Mouse (Mus musculus) heart, adult 2 months (tissue): ENCODE results near the gene Elmo2. TPM values are rescaled to one million over a fixed set of nuclear protein-coding genes. Genes with fewer than 3 reads are reported as not detected.
A peak's percentile ranks its signal among the peaks of the same experiment; 100 is the strongest.

ENCODE experiments used
- DNase-seq, 2 experiments: peaks; one replicate each; pipeline ENCODE4 v3.0.0; 2021
- H3K27ac ChIP-seq: fragments of 200-600 bp; 2 replicates; pipeline ENCODE4 v1.8.1; 2022
- H3K27me3 ChIP-seq: fragments of 200-500 bp; 2 replicates; pipeline ENCODE4 v1.6.1; 2012; ENCODE audit warnings: mild to moderate bottlenecking, low read length, inconsistent platforms, mixed read lengths; ENCODE audit not compliant: control insufficient read depth, insufficient read depth
- H3K36me3 ChIP-seq: fragments of 200-500 bp; 2 replicates; pipeline ENCODE4 v1.6.1; 2012; ENCODE audit warnings: low read length, inconsistent platforms; ENCODE audit not compliant: control insufficient read depth, insufficient read depth
- H3K4me1 ChIP-seq: fragments of 200-500 bp; 2 replicates; pipeline ENCODE4 v1.6.1; 2011; ENCODE audit warnings: low read length; ENCODE audit not compliant: control insufficient read depth, insufficient read depth
- H3K4me3 ChIP-seq: fragments of 200-600 bp; 2 replicates; pipeline ENCODE4 v1.8.1; 2022
- H3K79me2 ChIP-seq: fragments of 200-500 bp; replicated peaks from 2 replicates; pipeline ENCODE4 v1.6.1; 2012; ENCODE audit warnings: mild to moderate bottlenecking, inconsistent platforms, low read length, moderate library complexity, mixed read lengths; ENCODE audit not compliant: control insufficient read depth, insufficient read depth
- H3K9ac ChIP-seq: fragments of 200-500 bp; 2 replicates; pipeline ENCODE4 v1.6.1; 2012; ENCODE audit warnings: low read depth, mild to moderate bottlenecking, control low read depth, inconsistent platforms, low read length, mixed read lengths
- CTCF ChIP-seq: fragments of 200-600 bp; IDR thresholded peaks from 2 replicates; pipeline ENCODE4 v1.8.1; 2022; ENCODE audit warnings: antibody characterized with exemption, mild to moderate bottlenecking, moderate library complexity
- EP300 ChIP-seq: fragments of 200-500 bp; IDR thresholded peaks from 2 replicates; pipeline ENCODE4 v1.6.1; 2011; ENCODE audit warnings: low read depth, low read length, control low read depth; ENCODE audit not compliant: insufficient read depth
- POLR2A ChIP-seq: fragments of 200-500 bp; IDR thresholded peaks from 2 replicates; pipeline ENCODE4 v1.6.1; 2011; ENCODE audit warnings: mild to moderate bottlenecking, low read depth, low read length, control low read depth; ENCODE audit not compliant: insufficient read depth
- WGBS: fragments of 180-500 bp; shearing (Covaris S2); methylation state at CpG from one replicate; pipeline ENCODE4 v1.1.7; 2018; 5-methylcytosine and 5-hydroxymethylcytosine counted together
- intact Hi-C: fragments of 180-260 bp; cut with DNase I; formaldehyde crosslinking; loops from one replicate; pipeline ENCODE4 v1.15.1; 2025
- polyA plus RNA-seq: library from polyadenylated mRNA; depleted of rRNA; stranded (reverse); fragments of >200 nt; gene quantifications from 2 replicates; pipeline ENCODE4 v1.2.3, GENCODE M21; 2012
- total RNA-seq, 2 experiments: library from RNA; stranded (reverse); gene quantifications; 2 replicates each; pipeline ENCODE4 v1.2.3; 2021

Gene Elmo2
- total and polyA plus RNA-seq, 3 experiments, result 13.9 to 36.3 (median 14.8) TPM

GRCm38 (mm10) chr2:165300424-165300823 lies 25.9 kb downstream of the Elmo2 start:
- no peaks in the 10 kb centered on the region for H3K27me3 ChIP-seq
- 84% methylated on average over 8 of the region's 8 CpGs for WGBS
- H3K4me3 ChIP-seq, result no peak overlapping the region
- no peaks in the 10 kb centered on the region for H3K4me1 ChIP-seq
- H3K79me2 ChIP-seq, result no peaks in the 10 kb centered on the region
- TF ChIP-seq CTCF (no peak), POLR2A (no peak), EP300 (no peak)
- H3K36me3 ChIP-seq, result no peaks in the 10 kb centered on the region
- DNase-seq, result no peak
- H3K27ac ChIP-seq, result no peak overlapping the region
- intact Hi-C loops, result no loop called here
- H3K9ac ChIP-seq, result no peak overlapping the region

- Histone ChIP-seq H3K9ac (no peak overlapping the region), H3K27me3 (no peaks in the 10 kb centered on the region), H3K4me1 (no peaks in the 10 kb centered on the region), H3K27ac (no peak overlapping the region), H3K36me3 (no peaks in the 10 kb centered on the region), H3K79me2 (no peaks in the 10 kb centered on the region), H3K4me3 (no peak overlapping the region)
- intact Hi-C loops, result no loop called here
- DNase-seq, result no peak
- 82% methylated on average over 11 of the region's 11 CpGs for WGBS
- TF ChIP-seq POLR2A (no peak), EP300 (no peak), CTCF (no peak)
Measured at GRCm38 (mm10) chr2:165297429-165297828, 28.9 kb downstream of the Elmo2 start.

GRCm38 (mm10) chr2:165296571-165296970 lies 29.7 kb downstream of the Elmo2 start:
- H3K27ac ChIP-seq, result no peak overlapping the region
- H3K27me3 ChIP-seq, result no peaks in the 10 kb centered on the region
- intact Hi-C loops, result no loop called here
- H3K4me1 ChIP-seq, result no peaks in the 10 kb centered on the region
- H3K4me3 ChIP-seq, result no peak overlapping the region
- no peak for TF ChIP-seq EP300
- TF ChIP-seq POLR2A, result no peak
- TF ChIP-seq CTCF, result no peak
- no peaks in the 10 kb centered on the region for H3K36me3 ChIP-seq
- 80% methylated on average over 18 of the region's 18 CpGs for WGBS
- peak in 1 of 2 experiments; percentile 54 for DNase-seq
- no peak overlapping the region for H3K9ac ChIP-seq
- H3K79me2 ChIP-seq, result no peaks in the 10 kb centered on the region

GRCm38 (mm10) chr2:165288315-165289031 lies 37.8 kb downstream of the Elmo2 start:
- H3K9ac ChIP-seq, result peak overlapping the region; percentile 21; the same call in 1 of the 2 replicates
- intact Hi-C loops, result loop anchor here (5.0 kb wide), 1 partner anchor 39 kb away; the partner anchor contains the start of gene Elmo2

GRCm38 (mm10) chr2:165287202-165287984 lies 38.9 kb downstream of the Elmo2 start, which contains the start of gene Slc35c2:
TSS of gene Slc35c2 (minus strand) at chr2:165287869.
- peak within 1 kb of the TSS; percentile 66 for H3K27ac ChIP-seq
- H3K36me3 ChIP-seq, result no peaks in the 10 kb centered on the region
- H3K4me3 ChIP-seq, result peak within 1 kb of the TSS; percentile 56
- intact Hi-C loops, result loop anchor here (5.0 kb wide), 1 partner anchor 40 kb away; the partner anchor contains the start of gene Elmo2
- peak; percentile 92 to 96 for DNase-seq
- no peaks in the 10 kb centered on the region for H3K27me3 ChIP-seq
- no peak for TF ChIP-seq EP300
- peak; percentile 37 for TF ChIP-seq CTCF
- TF ChIP-seq POLR2A, result peak; percentile 69
- peak within 1 kb of the TSS; percentile 88 for H3K9ac ChIP-seq
- 0 out of 2 replicates have a peak, but pooled peaks cover 2% of the 10 kb centered on the region for H3K79me2 ChIP-seq
- H3K4me1 ChIP-seq, result peaks cover 12% of the 10 kb centered on the region
- WGBS, result under 1% methylated on average over 49 of the region's 49 CpGs

More at GRCm38 (mm10) chr2:165288315-165289031, 37.8 kb downstream of the Elmo2 start:
- peak overlapping the region; percentile 56 for H3K4me3 ChIP-seq
- peak; percentile 81 to 88 for DNase-seq
- TF ChIP-seq EP300, result 0 out of 2 replicates have a peak, but pooled peaks have one; percentile 64
- TF ChIP-seq POLR2A, result no peak
- peaks cover 12% of the 10 kb centered on the region for H3K4me1 ChIP-seq
- no peaks in the 10 kb centered on the region for H3K36me3 ChIP-seq
- peak overlapping the region; percentile 66 for H3K27ac ChIP-seq
- H3K27me3 ChIP-seq, result no peaks in the 10 kb centered on the region
- 27% methylated on average over 18 of the region's 18 CpGs for WGBS
- 0 out of 2 replicates have a peak, but pooled peaks cover 2% of the 10 kb centered on the region for H3K79me2 ChIP-seq
